Mouse (Mus musculus): ENCODE results near the gene Galnt11. TPM values are rescaled to one million over a fixed set of nuclear protein-coding genes. Genes with fewer than 3 reads are reported as not detected.

Galnt11 gene
- polyA plus RNA-seq, 1 experiment from 2014 or later: 35.9 TPM

- Histone ChIP-seq H3K4me2 (no peak overlapping the region), H3K27ac (no peak overlapping the region), H3K27me3 (no peaks in the 10 kb centered on the region), H3K9ac (no peak overlapping the region), H3K4me3 (replicated peaks) (no peak overlapping the region), H3K9me3 (no peaks in the 10 kb centered on the region), H3K4me1 (no peaks in the 10 kb centered on the region), H3K36me3 (replicated peaks) (peaks cover 78% of the 10 kb centered on the region)
- 95% methylated on average over 7 of the region's 7 CpGs for WGBS
- no peak for ATAC-seq (ENCODE audit: low FRiP score)
These were observed 40.6 kb downstream of the Galnt11 start for GRCm38 (mm10) chr5:25262266-25262665.

- Histone ChIP-seq H3K36me3 (replicated peaks) (peaks cover 60% of the 10 kb centered on the region), H3K27ac (no peak overlapping the region)
- 93% methylated on average over 4 of the region's 4 CpGs for WGBS
These were observed 46.7 kb downstream of the Galnt11 start for GRCm38 (mm10) chr5:25268258-25268888.

GRCm38 (mm10) chr5:25275629-25276028 is 53.9 kb downstream of the Galnt11 start:
- Histone ChIP-seq H3K4me3 (replicated peaks) (no peak overlapping the region), H3K36me3 (replicated peaks) (peaks cover 72% of the 10 kb centered on the region), H3K4me2 (no peak overlapping the region), H3K27me3 (no peaks in the 10 kb centered on the region), H3K27ac (no peak overlapping the region), H3K4me1 (no peaks in the 10 kb centered on the region), H3K9ac (no peak overlapping the region), H3K9me3 (no peaks in the 10 kb centered on the region)
- 90% methylated on average over 10 of the region's 10 CpGs for WGBS
- ATAC-seq (ENCODE audit: low FRiP score): no peak

More at GRCm38 (mm10) chr5:25268258-25268888, 46.7 kb downstream of the Galnt11 start:
- Histone ChIP-seq H3K9me3 (no peaks in the 10 kb centered on the region), H3K4me2 (no peak overlapping the region), H3K4me1 (no peaks in the 10 kb centered on the region), H3K9ac (no peak overlapping the region), H3K27me3 (no peaks in the 10 kb centered on the region), H3K4me3 (replicated peaks) (no peak overlapping the region)
- no peak for ATAC-seq (ENCODE audit: low FRiP score)

DNA sequence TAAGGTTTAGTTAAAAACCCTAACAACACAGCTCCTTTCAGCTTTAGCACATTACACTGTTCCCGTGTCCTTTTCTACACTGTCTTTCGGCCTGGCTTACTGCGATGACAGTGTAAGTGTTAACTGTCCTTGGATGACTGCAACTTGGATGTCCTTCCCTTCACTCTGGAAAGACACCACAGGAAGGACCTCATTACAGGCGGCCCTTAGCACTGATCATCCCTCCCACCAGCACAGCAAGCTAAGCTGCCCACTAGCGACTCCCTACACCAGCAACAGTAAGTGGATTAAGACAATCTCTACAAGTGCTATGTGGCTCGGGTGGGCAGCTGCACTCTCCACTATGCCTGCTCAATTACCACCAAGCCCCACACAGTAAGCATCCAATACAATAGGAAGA is 54.7 kb downstream of the Galnt11 start:
- Histone ChIP-seq H3K4me3 (replicated peaks) (no peak overlapping the region), H3K4me1 (no peaks in the 10 kb centered on the region), H3K9ac (no peak overlapping the region), H3K9me3 (no peaks in the 10 kb centered on the region), H3K4me2 (no peak overlapping the region), H3K27ac (no peak overlapping the region), H3K27me3 (no peaks in the 10 kb centered on the region), H3K36me3 (replicated peaks) (peaks cover 74% of the 10 kb centered on the region)
- WGBS: 79% methylated on average over 6 of the region's 6 CpGs
- no peak for ATAC-seq (ENCODE audit: low FRiP score)

DNA sequence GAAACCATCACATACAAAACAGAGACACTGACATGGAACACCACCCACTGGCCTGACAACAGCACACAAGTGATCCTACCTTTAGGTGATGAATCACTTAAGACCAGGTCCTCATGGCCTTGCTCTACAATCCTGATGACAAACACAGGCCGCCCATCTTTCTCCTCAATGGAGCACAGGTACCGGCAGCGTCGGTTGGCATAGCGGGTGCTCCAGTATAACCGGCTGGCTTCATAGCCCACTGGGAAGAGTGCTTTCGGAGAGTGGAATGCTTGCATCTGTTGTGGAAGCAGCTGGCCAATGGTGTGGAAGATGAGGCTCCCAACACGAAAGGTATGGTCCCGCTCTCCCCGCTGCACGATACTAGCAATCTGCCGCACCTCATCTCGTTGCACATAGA is 62.3 kb downstream of the Galnt11 start:
- no peaks in the 10 kb centered on the region for H3K4me1 ChIP-seq
- H3K36me3 ChIP-seq (replicated peaks): peaks cover 76% of the 10 kb centered on the region
- no peak overlapping the region for H3K4me3 ChIP-seq (replicated peaks)
- H3K27me3 ChIP-seq: no peaks in the 10 kb centered on the region
- H3K27ac ChIP-seq: no peak overlapping the region
- 96% methylated on average over 13 of the region's 13 CpGs for WGBS
- H3K9me3 ChIP-seq: no peaks in the 10 kb centered on the region
- no peak overlapping the region for H3K4me2 ChIP-seq
- no peak overlapping the region for H3K9ac ChIP-seq
- no peak for ATAC-seq (ENCODE audit: low FRiP score)

DNA sequence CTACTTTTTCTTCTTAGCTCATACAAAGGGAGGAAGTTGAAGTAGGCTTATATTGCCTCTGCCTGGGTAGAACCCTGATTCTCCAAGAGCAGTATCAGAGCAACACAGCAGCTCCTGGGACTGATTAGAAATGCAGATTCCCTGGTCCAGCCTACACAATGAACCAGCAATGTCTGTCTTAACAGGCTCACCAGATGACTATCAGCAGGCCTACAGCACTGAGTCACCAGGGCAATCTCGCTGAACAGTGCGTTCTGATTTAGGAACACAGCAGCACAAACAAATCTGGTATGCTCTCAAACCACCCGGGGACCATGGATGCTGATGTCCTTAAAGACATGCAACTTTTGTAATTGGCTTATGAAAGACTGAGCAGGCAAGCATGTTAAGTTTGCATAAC is 75.1 kb downstream of the Galnt11 start:
- no peak overlapping the region for H3K9ac ChIP-seq
- H3K27me3 ChIP-seq: no peaks in the 10 kb centered on the region
- no peak overlapping the region for H3K4me3 ChIP-seq (replicated peaks)
- H3K4me1 ChIP-seq: peaks cover 3% of the 10 kb centered on the region; the same call in 1 of the 2 replicates
- ATAC-seq (ENCODE audit: low FRiP score): no peak
- WGBS: 77% methylated on average over 3 of the region's 3 CpGs
- H3K4me2 ChIP-seq: no peak overlapping the region
- no peaks in the 10 kb centered on the region for H3K9me3 ChIP-seq
- no peak overlapping the region for H3K27ac ChIP-seq
- peaks cover 45% of the 10 kb centered on the region for H3K36me3 ChIP-seq (replicated peaks)

DNA sequence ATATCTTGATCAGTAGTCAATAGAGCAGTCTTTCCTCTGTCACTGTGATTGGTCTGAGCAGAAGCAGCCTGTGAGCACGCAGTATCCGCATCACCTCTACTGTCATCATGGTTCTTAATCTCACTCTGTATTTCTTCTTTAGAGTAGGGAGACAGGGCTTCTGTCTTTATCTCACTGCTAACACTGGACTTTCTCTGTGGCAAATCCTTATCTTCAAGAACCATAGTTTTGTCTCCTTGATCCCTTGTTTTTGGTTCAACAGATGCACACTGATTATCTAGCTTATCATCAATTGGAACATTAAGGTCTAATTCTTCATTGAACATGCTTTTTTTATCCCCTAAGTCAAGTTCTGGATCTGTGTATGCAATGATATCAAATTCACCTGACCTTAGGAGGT is 88.5 kb downstream of the Galnt11 start:
- Histone ChIP-seq H3K9ac (no peak overlapping the region), H3K27ac (no peak overlapping the region), H3K36me3 (replicated peaks) (peaks cover 53% of the 10 kb centered on the region), H3K4me3 (replicated peaks) (no peak overlapping the region), H3K4me2 (no peak overlapping the region), H3K4me1 (no peaks in the 10 kb centered on the region), H3K9me3 (no peaks in the 10 kb centered on the region), H3K27me3 (no peaks in the 10 kb centered on the region)
- WGBS: 97% methylated on average over 2 of the region's 2 CpGs
- no peak for ATAC-seq (ENCODE audit: low FRiP score)

GRCm38 (mm10) chr5:25313881-25314280 is 92.2 kb downstream of the Galnt11 start:
- no peak overlapping the region for H3K4me2 ChIP-seq
- H3K4me1 ChIP-seq: no peaks in the 10 kb centered on the region
- no peaks in the 10 kb centered on the region for H3K9me3 ChIP-seq
- H3K27ac ChIP-seq: no peak overlapping the region
- H3K4me3 ChIP-seq (replicated peaks): no peak overlapping the region
- WGBS: 94% methylated on average over 6 of the region's 6 CpGs
- ATAC-seq (ENCODE audit: low FRiP score): no peak
- no peak overlapping the region for H3K9ac ChIP-seq
- peaks cover 59% of the 10 kb centered on the region for H3K36me3 ChIP-seq (replicated peaks)
- no peaks in the 10 kb centered on the region for H3K27me3 ChIP-seq

Other genes with a start within 250 kb of the Galnt11 start
- gene Prkag2, start 121.3 kb upstream of the Galnt11 start, polyA plus RNA-seq (2016; fragmentation: Nextera tagmentation; extraction: Ambion mirVana): 55.0 and 60.2 TPM in 2 replicates
- not detected in 2 replicates for gene Galntl5, start 40.4 kb upstream of the Galnt11 start, polyA plus RNA-seq (2016; fragmentation: Nextera tagmentation; extraction: Ambion mirVana)
- not detected in 2 replicates for gene E130116L18Rik, start 1.2 kb downstream of the Galnt11 start, polyA plus RNA-seq (2016; fragmentation: Nextera tagmentation; extraction: Ambion mirVana)

Measured in forebrain, embryonic 12.5 days (tissue).